Mouse (Mus musculus): ENCODE results near the gene Rhov.
A peak's percentile ranks its signal among the peaks of the same experiment; 100 is the strongest.

DNA sequence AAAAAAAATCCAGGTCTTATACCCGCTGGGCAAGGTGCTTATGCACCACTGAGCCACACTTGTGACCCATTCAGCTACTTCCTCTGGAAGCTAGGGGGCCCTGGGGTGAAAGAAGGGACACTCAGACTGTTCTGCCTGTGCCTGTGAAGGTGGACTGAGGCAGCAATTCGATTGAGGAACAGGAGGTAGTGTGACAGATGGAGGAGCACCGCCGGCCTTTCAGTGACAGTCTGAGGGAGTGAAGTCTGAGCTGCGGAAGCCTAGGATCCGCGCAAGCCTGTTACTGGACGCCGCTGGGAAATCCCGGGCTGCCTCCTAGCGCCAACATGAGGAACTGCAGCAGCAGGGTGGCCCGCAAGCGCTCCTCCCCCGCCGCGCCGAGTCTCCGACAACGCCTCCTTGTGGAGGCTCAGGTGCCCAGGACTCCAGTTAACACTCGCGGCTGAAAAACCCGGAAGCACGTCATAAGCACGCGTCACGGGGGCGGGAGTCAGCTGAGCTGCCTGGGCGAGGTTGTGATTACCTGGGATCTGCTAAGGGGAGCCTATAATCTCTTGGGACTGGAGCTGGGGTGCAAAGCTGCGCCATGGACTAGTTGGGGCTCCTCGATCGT is 17.3 kb upstream of the Rhov start, which contains the start of gene Vps18:
- TF ChIP-seq EP300 (IDR thresholded peaks at IDR 0.05) (peak; percentile 43), CTCF (IDR thresholded peaks at IDR 0.05) (peak; percentile 100)
